Mouse (Mus musculus) heart, embryonic 16.5 days (tissue): ENCODE results near the gene Irak1. TPM values are rescaled to one million over a fixed set of nuclear protein-coding genes. Genes with fewer than 3 reads are reported as not detected.

Experiments used
- ATAC-seq: fragments of 200-750 bp; cut with Nextera tagmentation; replicated peaks from 2 replicates; pipeline ENCODE4 v1.8.0; 2017; ENCODE audit warnings: moderate number of reproducible peaks; ENCODE audit not compliant: insufficient read depth, low FRiP score; ENCODE audit errors: extremely low read depth
- H3K27ac ChIP-seq: fragments of 300-500 bp; sonication (generic); 2 replicates; pipeline ENCODE4 v1.5.1; 2014; ENCODE audit warnings: mild to moderate bottlenecking, low read length, control low read depth, moderate library complexity
- H3K27me3 ChIP-seq: fragments of 300-500 bp; sonication (generic); 2 replicates; pipeline ENCODE4 v1.6.1; 2014; ENCODE audit warnings: low read length, mixed read lengths; ENCODE audit not compliant: control insufficient read depth, insufficient read depth
- H3K36me3 ChIP-seq: fragments of 300-500 bp; sonication (generic); 2 replicates; pipeline ENCODE4 v1.6.1; 2014; ENCODE audit not compliant: control insufficient read depth, insufficient read depth
- H3K4me1 ChIP-seq: fragments of 300-500 bp; sonication (generic); 2 replicates; pipeline ENCODE4 v1.6.1; 2014; ENCODE audit warnings: low read length, mixed read lengths; ENCODE audit not compliant: control insufficient read depth, insufficient read depth
- H3K4me2 ChIP-seq: fragments of 300-500 bp; sonication (generic); 2 replicates; pipeline ENCODE4 v1.6.1; 2014; ENCODE audit warnings: low read depth, mild to moderate bottlenecking, control low read depth, low read length
- H3K4me3 ChIP-seq: fragments of 300-500 bp; sonication (generic); 2 replicates; pipeline ENCODE4 v1.5.1; 2014; ENCODE audit warnings: mild to moderate bottlenecking, control low read depth, low read length
- H3K9ac ChIP-seq: fragments of 300-500 bp; sonication (generic); 2 replicates; pipeline ENCODE4 v1.6.1; 2014; ENCODE audit warnings: low read length, control low read depth
- H3K9me3 ChIP-seq: fragments of 300-500 bp; sonication (generic); replicated peaks from 2 replicates; pipeline ENCODE4 v1.6.1; 2016; ENCODE audit warnings: low read length; ENCODE audit not compliant: control insufficient read depth
- WGBS: fragments of 180-500 bp; shearing (Covaris S2); extraction: QIAGEN DNeasy Blood & Tissue Kit; methylation state at CpG from one replicate; pipeline ENCODE4 v1.1.7; 2014; 5-methylcytosine and 5-hydroxymethylcytosine counted together
- polyA plus RNA-seq: library from polyadenylated mRNA; unstranded; fragments of >200 nt; fragmentation: Nextera tagmentation; extraction: Ambion mirVana; gene quantifications from 2 replicates; pipeline ENCODE4 v1.2.1, GENCODE M21; 2015

Gene Irak1
- polyA plus RNA-seq, 1 experiment from 2014 or later = 53.0 TPM

DNA sequence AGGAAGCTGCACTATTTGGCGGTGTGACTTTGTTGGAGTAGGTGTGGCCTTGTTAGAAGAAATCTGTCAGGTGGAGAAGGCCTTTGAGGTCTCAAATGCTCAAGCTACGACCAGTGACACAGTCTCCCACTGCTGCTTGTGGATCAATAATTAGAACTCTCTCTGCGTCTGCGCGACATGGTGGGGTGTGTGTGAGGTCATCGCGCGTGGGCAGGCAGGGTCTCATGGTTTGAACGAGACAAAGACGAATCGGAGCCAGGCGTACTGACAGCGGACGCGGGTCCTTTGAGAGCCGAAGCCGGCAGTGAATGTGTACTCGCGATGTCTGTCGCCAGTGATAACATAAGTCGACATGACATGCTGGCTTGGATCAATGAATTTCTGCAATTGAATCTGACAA is 17.3 kb downstream of the Irak1 start:
- H3K36me3 ChIP-seq = no peaks in the 10 kb centered on the region
- H3K27ac ChIP-seq = no peak overlapping the region
- no peak overlapping the region for H3K4me3 ChIP-seq
- H3K9me3 ChIP-seq = no peaks in the 10 kb centered on the region
- no peaks in the 10 kb centered on the region for H3K4me1 ChIP-seq
- no peak for ATAC-seq
- H3K4me2 ChIP-seq = no peak overlapping the region
- WGBS = 72% methylated on average over 21 of the region's 21 CpGs
- H3K9ac ChIP-seq = no peak overlapping the region
- H3K27me3 ChIP-seq = no peaks in the 10 kb centered on the region

- no peaks in the 10 kb centered on the region for H3K27me3 ChIP-seq
- no peaks in the 10 kb centered on the region for H3K9me3 ChIP-seq
- no peak overlapping the region for H3K27ac ChIP-seq
- 59% methylated on average over 2 of the region's 2 CpGs for WGBS
- no peak for ATAC-seq
- H3K36me3 ChIP-seq = no peaks in the 10 kb centered on the region
- no peak overlapping the region for H3K4me3 ChIP-seq
- no peak overlapping the region for H3K4me2 ChIP-seq
- H3K9ac ChIP-seq = no peak overlapping the region
- no peaks in the 10 kb centered on the region for H3K4me1 ChIP-seq
These were observed 20.1 kb downstream of the Irak1 start for GRCm38 (mm10) chrX:74003644-74004043.

GRCm38 (mm10) chrX:74001024-74001423 is 22.7 kb downstream of the Irak1 start:
- H3K27me3 ChIP-seq = no peaks in the 10 kb centered on the region
- H3K4me3 ChIP-seq = no peak overlapping the region
- 68% methylated on average over 3 of the region's 3 CpGs for WGBS
- H3K4me2 ChIP-seq = no peak overlapping the region
- no peaks in the 10 kb centered on the region for H3K9me3 ChIP-seq
- H3K4me1 ChIP-seq = no peaks in the 10 kb centered on the region
- H3K36me3 ChIP-seq = no peaks in the 10 kb centered on the region
- H3K9ac ChIP-seq = no peak overlapping the region
- ATAC-seq = no peak
- no peak overlapping the region for H3K27ac ChIP-seq

GRCm38 (mm10) chrX:73998911-73999869 is 24.5 kb downstream of the Irak1 start:
- no peak overlapping the region for H3K4me2 ChIP-seq
- H3K36me3 ChIP-seq = no peaks in the 10 kb centered on the region
- H3K4me1 ChIP-seq = no peaks in the 10 kb centered on the region
- H3K27me3 ChIP-seq = no peaks in the 10 kb centered on the region
- no peak overlapping the region for H3K9ac ChIP-seq
- no peak for ATAC-seq
- H3K27ac ChIP-seq = no peak overlapping the region; the same call in 1 of the 2 replicates
- no peaks in the 10 kb centered on the region for H3K9me3 ChIP-seq
- 26% methylated on average over 8 of the region's 8 CpGs for WGBS
- no peak overlapping the region for H3K4me3 ChIP-seq

GRCm38 (mm10) chrX:73977783-73978182 is 45.9 kb downstream of the Irak1 start:
- Histone ChIP-seq H3K4me2 (no peak overlapping the region), H3K9me3 (no peaks in the 10 kb centered on the region), H3K27me3 (no peaks in the 10 kb centered on the region), H3K4me3 (no peak overlapping the region), H3K4me1 (no peaks in the 10 kb centered on the region), H3K9ac (no peak overlapping the region), H3K36me3 (no peaks in the 10 kb centered on the region), H3K27ac (no peak overlapping the region)
- WGBS = 73% methylated on average over 1 of the region's 1 CpGs
- no peak for ATAC-seq

DNA sequence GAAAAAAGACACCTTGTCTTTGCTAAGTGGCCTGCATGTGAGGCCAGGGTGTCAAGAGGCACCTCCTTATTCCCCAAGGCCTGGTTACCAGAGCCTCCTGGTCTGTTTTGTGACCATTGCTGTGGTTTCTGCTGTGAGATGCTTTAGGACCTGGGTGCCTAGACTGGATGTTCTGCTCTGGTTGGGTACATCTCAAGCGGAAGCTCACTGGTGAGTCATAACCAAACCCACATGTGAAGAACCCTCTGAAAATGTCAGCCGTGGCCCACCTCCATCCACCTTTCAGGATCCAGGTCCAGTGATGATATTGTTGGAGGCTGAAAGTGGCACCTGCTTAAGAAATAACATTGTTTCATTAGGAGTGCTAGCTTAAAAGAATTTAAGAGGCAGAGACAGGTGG is 47.4 kb downstream of the Irak1 start:
- no peaks in the 10 kb centered on the region for H3K9me3 ChIP-seq
- H3K9ac ChIP-seq = no peak overlapping the region
- 87% methylated on average over 2 of the region's 2 CpGs for WGBS
- H3K27me3 ChIP-seq = no peaks in the 10 kb centered on the region
- H3K4me1 ChIP-seq = no peaks in the 10 kb centered on the region
- H3K4me2 ChIP-seq = no peak overlapping the region
- H3K27ac ChIP-seq = no peak overlapping the region
- no peak overlapping the region for H3K4me3 ChIP-seq
- ATAC-seq = no peak
- no peaks in the 10 kb centered on the region for H3K36me3 ChIP-seq

GRCm38 (mm10) chrX:73972774-73973173 is 50.9 kb downstream of the Irak1 start:
- WGBS = 78% methylated on average over 4 of the region's 4 CpGs
- no peak overlapping the region for H3K27ac ChIP-seq
- ATAC-seq = no peak
- H3K36me3 ChIP-seq = no peaks in the 10 kb centered on the region
- H3K27me3 ChIP-seq = no peaks in the 10 kb centered on the region
- H3K9ac ChIP-seq = no peak overlapping the region
- H3K9me3 ChIP-seq = no peaks in the 10 kb centered on the region
- H3K4me3 ChIP-seq = no peak overlapping the region
- no peaks in the 10 kb centered on the region for H3K4me1 ChIP-seq
- no peak overlapping the region for H3K4me2 ChIP-seq

DNA sequence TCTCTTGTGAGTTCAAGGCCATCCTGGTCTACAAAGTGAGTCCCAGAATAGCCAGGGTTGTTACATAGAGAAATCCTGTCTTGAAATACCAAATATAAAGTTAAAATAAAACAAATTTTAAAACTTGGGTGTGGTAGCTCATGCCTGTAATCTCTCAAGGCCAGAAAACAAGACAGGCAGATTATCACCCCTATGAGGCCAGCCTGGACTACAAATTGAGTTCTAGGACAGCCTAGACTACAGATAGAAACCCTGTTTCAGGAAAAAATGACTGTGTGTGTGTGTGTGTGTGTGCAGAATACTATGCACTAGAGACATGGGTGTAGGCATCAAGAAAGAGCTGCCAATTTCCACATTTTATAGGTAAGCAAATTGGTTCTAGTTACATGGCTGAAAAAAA is 52.9 kb downstream of the Irak1 start:
- Histone ChIP-seq H3K9ac (no peak overlapping the region), H3K27me3 (no peaks in the 10 kb centered on the region), H3K4me1 (no peaks in the 10 kb centered on the region), H3K27ac (no peak overlapping the region), H3K4me3 (no peak overlapping the region), H3K36me3 (no peaks in the 10 kb centered on the region), H3K9me3 (no peaks in the 10 kb centered on the region), H3K4me2 (no peak overlapping the region)
- no peak for ATAC-seq

GRCm38 (mm10) chrX:73969729-73970128 is 54.0 kb downstream of the Irak1 start:
- Histone ChIP-seq H3K9ac (no peak overlapping the region), H3K27me3 (no peaks in the 10 kb centered on the region), H3K4me2 (no peak overlapping the region), H3K4me1 (no peaks in the 10 kb centered on the region; the same call in 1 of the 2 replicates), H3K9me3 (no peaks in the 10 kb centered on the region), H3K4me3 (no peak overlapping the region), H3K27ac (no peak overlapping the region), H3K36me3 (no peaks in the 10 kb centered on the region)
- 73% methylated on average over 2 of the region's 2 CpGs for WGBS
- ATAC-seq = no peak
